Mouse (Mus musculus) neural tube, embryonic 13.5 days (tissue): ENCODE data around the gene Paxip1. TPM values are rescaled to one million over a fixed set of nuclear protein-coding genes. Genes with fewer than 3 reads are reported as not detected.

Experiments
- ATAC-seq: fragments of 200-750 bp; cut with Nextera tagmentation; 2 replicates; pipeline ENCODE4 v1.8.0; 2017; ENCODE audit warnings: low read depth, mild to moderate bottlenecking, moderate TSS enrichment, moderate library complexity
- H3K27ac ChIP-seq: fragments of 300-500 bp; sonication (generic); replicated peaks from 2 replicates; pipeline ENCODE4 v1.5.1; 2015; ENCODE audit warnings: moderate library complexity, mild to moderate bottlenecking, inconsistent platforms
- H3K27me3 ChIP-seq: fragments of 300-500 bp; sonication (generic); 2 replicates; pipeline ENCODE4 v1.6.1; 2015; ENCODE audit warnings: mild to moderate bottlenecking, inconsistent platforms
- H3K36me3 ChIP-seq: fragments of 300-500 bp; sonication (generic); 2 replicates; pipeline ENCODE4 v1.6.1; 2015; ENCODE audit warnings: mild to moderate bottlenecking, inconsistent platforms
- H3K4me1 ChIP-seq: fragments of 300-500 bp; sonication (generic); replicated peaks from 2 replicates; pipeline ENCODE4 v1.6.1; 2015; ENCODE audit warnings: inconsistent platforms
- H3K4me2 ChIP-seq: fragments of 300-500 bp; sonication (generic); 2 replicates; pipeline ENCODE4 v1.6.1; 2015; ENCODE audit warnings: inconsistent platforms, mild to moderate bottlenecking, moderate library complexity
- H3K4me3 ChIP-seq: fragments of 300-500 bp; sonication (generic); 2 replicates; pipeline ENCODE4 v1.5.1; 2015; ENCODE audit warnings: mild to moderate bottlenecking, inconsistent platforms
- H3K9ac ChIP-seq: fragments of 300-500 bp; sonication (generic); 2 replicates; pipeline ENCODE4 v1.6.1; 2015; ENCODE audit warnings: moderate library complexity, mild to moderate bottlenecking, inconsistent platforms
- H3K9me3 ChIP-seq: fragments of 300-500 bp; sonication (generic); 2 replicates; pipeline ENCODE4 v1.6.1; 2016; ENCODE audit warnings: inconsistent platforms
- WGBS: fragments of 180-500 bp; shearing (Covaris S2); methylation state at CpG from one replicate; pipeline ENCODE4 v1.1.7; 2015; 5-methylcytosine and 5-hydroxymethylcytosine counted together
- polyA plus RNA-seq: library from polyadenylated mRNA; unstranded; fragments of >200 nt; fragmentation: Nextera tagmentation; extraction: Ambion mirVana; gene quantifications from 2 replicates; pipeline ENCODE4 v1.2.1, GENCODE M21; 2015

Paxip1 gene
- polyA plus RNA-seq, 1 experiment from 2014 or later = 22.9 TPM

GRCm38 (mm10) chr5:27719311-27719710, 72.2 kb downstream of the Paxip1 start:
- 81% methylated on average over 2 of the region's 2 CpGs for WGBS
- Histone ChIP-seq H3K4me2 (no peak overlapping the region), H3K9ac (no peak overlapping the region), H3K9me3 (no peaks in the 10 kb centered on the region), H3K27ac (no peak overlapping the region), H3K4me1 (peaks cover 5% of the 10 kb centered on the region), H3K4me3 (no peak overlapping the region), H3K36me3 (peaks cover 19% of the 10 kb centered on the region), H3K27me3 (no peaks in the 10 kb centered on the region)
- ATAC-seq = no peak

DNA sequence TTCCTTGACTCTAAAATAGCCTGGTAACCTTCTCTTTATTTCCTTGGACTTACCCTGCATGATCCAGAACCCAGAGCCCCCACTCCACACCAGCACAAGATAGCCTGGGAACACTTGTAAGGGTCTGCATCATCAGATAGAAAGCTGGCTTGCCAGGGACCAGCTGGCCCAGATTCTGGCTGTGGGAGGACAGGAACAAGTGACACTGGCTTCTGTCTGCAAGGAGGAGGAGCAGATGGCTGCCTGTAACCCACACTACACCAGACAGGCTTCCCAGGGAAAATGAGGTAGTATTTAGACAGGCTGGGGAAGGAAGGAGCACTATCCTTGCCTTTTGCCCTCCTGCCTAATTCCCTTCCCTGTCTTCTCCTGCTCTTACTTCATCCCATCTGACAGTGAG, 74.2 kb downstream of the Paxip1 start:
- Histone ChIP-seq H3K9me3 (no peaks in the 10 kb centered on the region), H3K4me1 (peaks cover 8% of the 10 kb centered on the region), H3K36me3 (peaks cover 15% of the 10 kb centered on the region), H3K4me3 (no peak overlapping the region), H3K27me3 (no peaks in the 10 kb centered on the region), H3K27ac (no peak overlapping the region), H3K4me2 (no peak overlapping the region), H3K9ac (no peak overlapping the region)
- ATAC-seq = no peak

DNA sequence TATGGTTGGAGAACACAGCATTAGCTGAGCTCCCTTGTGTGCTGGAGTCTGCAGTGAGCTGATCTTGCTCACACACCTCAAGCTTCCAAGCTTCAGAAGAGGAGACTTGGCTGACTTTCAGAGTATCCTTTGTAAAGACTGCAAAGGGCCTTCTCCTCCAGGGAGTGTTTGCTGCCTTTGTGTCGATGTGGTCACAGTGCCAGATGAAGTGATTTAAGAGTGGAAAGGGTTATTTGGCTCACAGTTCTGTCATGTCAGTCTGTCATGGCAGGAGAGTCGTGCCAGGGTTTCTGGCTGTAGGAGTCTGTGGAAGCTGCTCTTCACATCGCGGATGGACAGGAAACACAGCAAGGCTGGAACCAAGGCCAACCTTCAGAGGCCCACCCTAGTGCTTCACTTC, 75.5 kb downstream of the Paxip1 start:
- Histone ChIP-seq H3K9ac (no peak overlapping the region), H3K9me3 (no peaks in the 10 kb centered on the region), H3K4me2 (no peak overlapping the region), H3K27ac (no peak overlapping the region), H3K36me3 (peaks cover 17% of the 10 kb centered on the region), H3K27me3 (no peaks in the 10 kb centered on the region), H3K4me1 (peaks cover 8% of the 10 kb centered on the region), H3K4me3 (no peak overlapping the region)
- ATAC-seq = no peak
- WGBS = 74% methylated on average over 4 of the region's 4 CpGs

DNA sequence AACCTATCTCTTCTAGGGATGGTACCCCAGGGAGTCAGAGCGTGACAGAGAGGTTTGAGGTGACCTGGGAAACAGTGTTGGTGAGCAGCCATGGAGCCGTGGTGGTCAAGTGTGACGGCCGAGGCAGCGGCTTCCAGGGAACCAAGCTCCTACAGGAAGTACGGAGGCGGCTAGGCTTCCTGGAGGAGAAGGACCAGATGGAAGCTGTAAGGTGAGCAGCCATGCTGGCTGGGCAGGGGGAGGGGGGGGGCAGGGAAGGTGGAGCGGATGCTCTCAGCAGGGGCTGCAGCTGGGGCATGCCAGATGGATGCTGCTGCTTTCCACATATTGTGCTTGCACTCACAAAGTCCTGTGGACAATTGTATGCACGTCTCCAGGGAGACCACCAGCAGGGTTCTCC, 77.1 kb downstream of the Paxip1 start:
- ATAC-seq = no peak

GRCm38 (mm10) chr5:27711461-27712192, 79.9 kb downstream of the Paxip1 start:
- no peak overlapping the region for H3K4me2 ChIP-seq
- no peaks in the 10 kb centered on the region for H3K27me3 ChIP-seq
- no peak overlapping the region for H3K27ac ChIP-seq
- no peak overlapping the region for H3K4me3 ChIP-seq
- no peak overlapping the region for H3K9ac ChIP-seq
- H3K36me3 ChIP-seq = peaks cover 18% of the 10 kb centered on the region
- H3K4me1 ChIP-seq = peaks cover 21% of the 10 kb centered on the region
- no peaks in the 10 kb centered on the region for H3K9me3 ChIP-seq
- 51% methylated on average over 8 of the region's 8 CpGs for WGBS
- ATAC-seq = no peak

More for the DNA sequence above, 77.1 kb downstream of the Paxip1 start:
- no peaks in the 10 kb centered on the region for H3K9me3 ChIP-seq
- no peak overlapping the region for H3K9ac ChIP-seq
- peaks cover 8% of the 10 kb centered on the region for H3K4me1 ChIP-seq
- WGBS = 53% methylated on average over 9 of the region's 9 CpGs
- peaks cover 27% of the 10 kb centered on the region for H3K36me3 ChIP-seq
- H3K4me2 ChIP-seq = no peak overlapping the region
- H3K4me3 ChIP-seq = no peak overlapping the region
- H3K27ac ChIP-seq = no peak overlapping the region
- H3K27me3 ChIP-seq = no peaks in the 10 kb centered on the region

DNA sequence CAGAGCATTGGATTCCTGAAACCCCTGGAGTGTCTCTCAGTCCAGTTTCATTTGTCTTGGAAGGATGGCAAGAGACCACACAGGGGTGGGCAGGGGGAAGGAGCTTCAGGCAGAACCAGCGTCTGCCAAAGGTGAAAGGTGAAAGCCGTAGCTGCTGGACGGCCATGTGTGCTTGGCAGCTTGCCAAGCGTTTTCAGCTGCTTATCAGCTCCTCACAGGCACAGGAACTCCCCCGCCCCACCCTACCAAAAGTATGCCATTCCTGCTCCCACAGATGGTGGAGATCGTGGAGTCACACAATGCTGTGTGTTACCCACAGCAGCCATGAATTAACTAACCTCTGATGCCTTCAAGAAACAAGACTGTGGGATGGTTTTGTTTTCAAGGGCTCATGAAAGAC, 83.3 kb downstream of the Paxip1 start:
- no peak overlapping the region for H3K9ac ChIP-seq
- H3K4me3 ChIP-seq = no peak overlapping the region
- no peak for ATAC-seq
- H3K27ac ChIP-seq = no peak overlapping the region
- H3K27me3 ChIP-seq = no peaks in the 10 kb centered on the region
- WGBS = 49% methylated on average over 6 of the region's 6 CpGs
- no peaks in the 10 kb centered on the region for H3K9me3 ChIP-seq
- peaks cover 21% of the 10 kb centered on the region for H3K4me1 ChIP-seq
- H3K36me3 ChIP-seq = peaks cover 17% of the 10 kb centered on the region
- H3K4me2 ChIP-seq = no peak overlapping the region

DNA sequence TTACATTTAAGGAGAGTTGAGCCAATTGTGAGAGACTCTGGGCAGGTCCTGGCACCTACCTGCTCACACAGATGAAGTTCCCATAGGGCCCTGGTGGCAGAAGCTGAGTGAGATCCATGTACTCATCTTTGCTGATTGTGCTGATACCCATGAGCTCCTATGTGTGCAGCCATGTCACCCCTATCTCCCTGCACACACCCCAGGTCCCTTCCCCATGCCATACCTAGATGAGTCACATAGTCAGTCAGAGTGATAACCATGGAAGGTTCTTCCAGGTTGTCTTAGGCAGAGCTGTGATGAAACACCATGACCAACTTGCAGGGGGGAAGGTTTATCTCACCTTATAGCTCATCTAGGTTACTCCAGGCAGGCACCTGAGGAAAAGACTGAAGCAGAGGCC, 84.2 kb downstream of the Paxip1 start:
- Histone ChIP-seq H3K4me1 (peaks cover 24% of the 10 kb centered on the region), H3K9ac (no peak overlapping the region), H3K27ac (no peak overlapping the region), H3K4me2 (no peak overlapping the region), H3K27me3 (no peaks in the 10 kb centered on the region), H3K9me3 (no peaks in the 10 kb centered on the region), H3K36me3 (peaks cover 17% of the 10 kb centered on the region), H3K4me3 (no peak overlapping the region)
- no peak for ATAC-seq

DNA sequence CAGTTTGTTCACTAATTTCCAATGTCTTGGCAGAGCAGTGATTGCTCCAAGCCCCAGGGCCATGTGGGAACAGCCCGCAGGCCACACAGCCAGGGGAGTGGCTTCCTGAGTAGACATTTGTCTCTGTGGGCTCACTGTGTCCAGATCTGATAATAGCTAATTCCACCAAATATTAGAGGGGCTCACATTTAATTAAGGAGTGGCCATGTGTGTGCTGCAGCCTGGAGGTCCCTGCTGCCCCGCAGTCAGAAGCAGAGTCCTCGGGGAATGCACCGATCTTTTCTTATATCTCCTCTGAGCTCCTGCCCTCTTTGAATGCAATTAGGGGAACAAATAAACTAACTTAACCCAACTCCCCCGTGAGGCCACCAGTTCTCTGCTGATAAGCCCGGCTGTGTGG, 84.9 kb downstream of the Paxip1 start:
- Histone ChIP-seq H3K4me2 (no peak overlapping the region), H3K27ac (no peak overlapping the region), H3K9me3 (no peaks in the 10 kb centered on the region), H3K4me3 (no peak overlapping the region), H3K36me3 (peaks cover 17% of the 10 kb centered on the region), H3K4me1 (peaks cover 27% of the 10 kb centered on the region), H3K27me3 (no peaks in the 10 kb centered on the region), H3K9ac (no peak overlapping the region)
- WGBS = 64% methylated on average over 6 of the region's 6 CpGs
- no peak for ATAC-seq

- H3K27ac ChIP-seq = no peak overlapping the region
- no peak overlapping the region for H3K4me3 ChIP-seq
- no peaks in the 10 kb centered on the region for H3K9me3 ChIP-seq
- peaks cover 16% of the 10 kb centered on the region for H3K36me3 ChIP-seq
- H3K9ac ChIP-seq = no peak overlapping the region
- peaks cover 27% of the 10 kb centered on the region for H3K4me1 ChIP-seq
- H3K4me2 ChIP-seq = no peak overlapping the region
- no peaks in the 10 kb centered on the region for H3K27me3 ChIP-seq
- ATAC-seq = no peak
These were observed 86.5 kb downstream of the Paxip1 start for GRCm38 (mm10) chr5:27705020-27705419.

- H3K4me1 ChIP-seq = peaks cover 19% of the 10 kb centered on the region
- peaks cover 10% of the 10 kb centered on the region; the same call in 1 of the 2 replicates for H3K36me3 ChIP-seq
- no peak overlapping the region for H3K27ac ChIP-seq
- H3K9me3 ChIP-seq = no peaks in the 10 kb centered on the region
- 72% methylated on average over 6 of the region's 6 CpGs for WGBS
- H3K4me3 ChIP-seq = no peak overlapping the region
- no peak overlapping the region for H3K9ac ChIP-seq
- H3K27me3 ChIP-seq = no peaks in the 10 kb centered on the region
- H3K4me2 ChIP-seq = no peak overlapping the region
- no peak for ATAC-seq
These were observed 89.0 kb downstream of the Paxip1 start for GRCm38 (mm10) chr5:27702482-27702881.

Other genes starting within 250 kb of the Paxip1 start
- gene Htr5a, start 50.5 kb upstream of the Paxip1 start, polyA plus RNA-seq = 0.43 and 0.59 TPM in 2 replicates